Mouse (Mus musculus): ENCODE data around the gene Arhgef33.
"Not testable (repeated sequence)": the region's sequence is repeated elsewhere in the genome, so short reads cannot be mapped to it uniquely, and the experiment has no call there.

Arhgef33 gene

DNA sequence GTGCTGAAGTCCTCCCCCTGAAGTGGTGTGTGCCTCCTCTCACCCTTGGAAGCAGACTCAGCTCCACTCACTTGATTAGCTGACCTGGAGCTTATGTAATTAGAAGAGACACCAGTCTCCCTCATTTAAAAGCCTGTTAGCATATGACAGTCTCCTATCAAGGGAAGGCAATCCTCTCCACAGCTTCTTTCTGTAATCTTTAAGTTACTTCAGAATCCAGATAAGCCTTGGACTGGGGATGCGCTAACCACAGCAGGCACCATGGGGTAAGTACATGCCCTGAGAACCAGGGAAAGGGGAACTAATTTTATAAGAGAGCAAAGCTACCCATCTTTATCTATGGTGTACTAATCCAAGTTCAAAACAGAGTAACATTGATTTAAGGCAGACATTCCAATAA, at the start of gene Arhgef33:
Gene Arhgef33, plus strand, starts transcription at position 157 of the 400 bp plus-strand sequence.
- no peak for DNase-seq

DNA sequence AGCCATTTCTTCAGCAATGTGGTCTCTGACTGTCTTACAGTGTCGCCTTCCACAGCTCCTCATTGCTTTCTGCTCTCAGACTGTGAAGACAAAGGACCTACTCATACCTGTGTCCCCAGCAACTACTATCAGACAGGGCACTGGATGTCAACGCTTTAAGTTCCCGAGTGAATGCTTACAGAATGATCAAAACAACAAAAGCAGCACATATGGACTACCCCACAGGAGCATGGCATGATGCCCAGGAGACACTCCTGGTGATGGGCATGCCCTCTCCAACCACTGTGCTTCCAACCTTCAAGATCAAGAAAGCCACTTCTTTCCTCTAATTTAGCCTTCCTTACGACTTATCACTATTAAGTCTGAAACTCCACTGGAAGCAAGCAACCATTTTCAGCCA, 40.1 kb upstream of the Arhgef33 start:
- peak; percentile 40 to 60 for DNase-seq

DNA sequence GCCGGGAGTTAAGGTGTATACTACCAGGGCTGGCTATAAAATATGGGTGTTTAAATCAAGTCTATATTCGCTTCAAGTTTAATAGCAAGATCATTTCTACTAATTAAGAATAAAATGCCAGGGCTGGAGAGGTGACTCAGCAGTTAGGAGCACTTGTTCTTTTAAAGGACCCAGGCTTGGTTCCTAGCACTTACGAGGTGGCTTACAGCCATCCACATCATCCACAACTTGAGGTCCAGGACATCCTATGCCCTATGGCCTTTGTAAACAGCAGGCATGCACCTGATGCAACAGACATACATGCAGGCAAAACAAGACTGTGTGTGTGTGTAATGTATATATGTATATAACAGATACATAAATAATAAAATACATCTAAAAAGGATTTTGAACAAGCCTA, 39.1 kb upstream of the Arhgef33 start:
- no peak for DNase-seq

DNA sequence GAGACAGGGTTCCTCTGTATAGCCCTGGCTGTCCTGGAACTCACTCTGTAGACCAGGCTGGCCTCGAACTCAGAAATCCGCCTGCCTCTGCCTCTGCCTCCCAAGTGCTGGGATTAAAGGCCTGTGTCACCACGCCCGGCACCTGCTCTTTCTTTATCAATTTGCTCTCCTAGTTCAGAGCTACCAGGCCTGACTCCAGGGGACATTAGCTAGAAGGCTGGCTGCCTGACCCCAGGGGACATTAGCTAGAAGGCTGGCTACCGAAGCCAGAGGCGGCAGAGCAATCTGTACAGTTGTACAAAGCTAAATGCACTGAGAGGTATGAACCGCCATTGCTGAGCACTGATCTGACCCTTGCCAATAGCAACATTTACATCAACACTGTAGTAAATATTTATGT, 36.6 kb upstream of the Arhgef33 start:
- not testable (repeated sequence) for DNase-seq

DNA sequence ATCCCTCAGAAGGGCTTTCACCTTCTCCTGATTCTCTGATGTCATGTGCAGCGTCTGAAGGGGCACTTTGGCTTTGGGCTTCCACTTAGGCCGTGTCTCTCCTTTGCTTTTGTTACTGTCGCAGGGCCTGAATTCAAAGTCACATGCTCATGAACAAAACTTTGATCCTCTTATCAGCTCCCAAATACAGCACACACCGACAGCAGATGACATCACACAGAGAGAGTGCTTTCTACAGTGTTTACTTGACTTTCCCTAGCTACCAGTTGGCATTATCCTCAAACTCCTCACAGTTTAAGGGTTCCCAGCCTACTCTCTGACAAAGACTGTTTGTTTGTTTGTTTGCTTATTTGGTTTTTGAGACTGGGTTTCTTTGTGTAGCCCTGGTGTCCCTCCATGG, 29.0 kb upstream of the Arhgef33 start:
- DNase-seq: no peak

DNA sequence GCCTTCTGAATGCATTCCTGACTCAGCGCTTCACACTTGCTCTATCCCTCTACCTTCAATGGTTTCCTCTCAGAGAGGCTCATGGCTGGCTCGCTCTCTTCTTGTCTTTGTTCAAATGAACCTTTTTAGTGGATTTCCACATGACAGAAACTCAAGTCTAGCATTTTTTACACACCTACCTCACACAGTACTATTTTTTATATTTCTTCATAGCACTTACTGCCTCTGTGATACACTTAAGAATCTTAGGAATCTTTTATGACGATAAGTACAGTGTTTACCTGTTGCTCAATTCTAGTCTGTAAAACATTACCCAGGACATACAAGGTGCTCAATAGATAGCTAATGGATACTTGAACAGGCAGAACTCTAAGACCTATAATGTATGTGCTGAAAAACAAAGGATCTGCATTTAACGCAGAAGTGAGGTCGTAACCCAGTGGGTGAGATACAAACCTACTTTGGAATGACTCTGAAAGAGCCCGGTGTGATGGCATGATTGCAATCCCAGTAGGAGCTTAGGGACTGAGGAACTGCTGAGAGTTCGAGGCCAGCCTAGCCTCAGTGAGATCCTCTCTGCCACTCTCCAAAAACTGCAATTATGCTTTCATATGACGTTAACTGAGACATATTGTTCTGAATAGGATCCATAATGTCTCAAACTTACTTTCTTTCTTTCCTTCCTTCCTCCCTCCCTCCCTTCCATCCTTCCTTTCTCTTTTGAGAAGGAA, 27.7 kb upstream of the Arhgef33 start:
- DNase-seq: no peak

DNA sequence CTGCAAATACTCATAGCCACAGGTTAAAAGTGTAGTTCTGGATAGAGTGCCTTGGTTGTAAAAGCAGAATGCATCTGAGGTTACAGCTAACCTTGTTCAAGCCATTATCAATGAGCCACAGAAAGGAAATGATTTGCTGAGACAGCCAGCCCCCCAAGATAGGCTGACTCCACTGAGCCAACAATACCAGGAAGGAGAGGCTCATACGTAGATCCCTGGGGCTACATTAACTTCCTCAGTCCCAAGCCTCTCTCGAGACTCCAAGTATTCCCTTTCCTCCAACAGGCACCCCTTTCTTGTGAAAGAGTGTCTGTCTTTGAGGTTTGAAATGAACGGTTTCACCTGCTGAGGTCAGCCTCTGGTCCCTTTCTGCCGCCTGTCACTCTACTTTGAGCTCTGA, 22.8 kb upstream of the Arhgef33 start:
- DNase-seq: no peak

DNA sequence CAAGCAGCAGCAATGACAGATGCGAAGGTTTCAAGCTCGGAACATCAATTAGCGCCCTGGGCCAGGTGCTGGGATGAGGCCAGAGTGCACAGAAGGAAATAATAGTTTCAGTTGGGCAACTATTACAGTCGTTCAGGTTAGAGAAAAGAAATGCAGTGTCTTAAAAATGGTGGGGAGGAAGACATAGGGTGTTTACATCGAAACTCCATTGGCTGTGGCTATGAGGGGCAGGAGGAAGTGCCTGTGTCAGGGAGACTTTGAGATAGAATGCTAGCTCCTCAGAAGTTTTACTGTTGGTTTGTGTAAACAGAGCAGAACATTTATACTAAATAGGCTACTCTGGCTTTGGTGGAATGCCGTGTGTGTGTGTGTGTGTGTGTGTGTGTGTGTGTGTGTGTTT, 19.2 kb upstream of the Arhgef33 start:
- DNase-seq: no peak

DNA sequence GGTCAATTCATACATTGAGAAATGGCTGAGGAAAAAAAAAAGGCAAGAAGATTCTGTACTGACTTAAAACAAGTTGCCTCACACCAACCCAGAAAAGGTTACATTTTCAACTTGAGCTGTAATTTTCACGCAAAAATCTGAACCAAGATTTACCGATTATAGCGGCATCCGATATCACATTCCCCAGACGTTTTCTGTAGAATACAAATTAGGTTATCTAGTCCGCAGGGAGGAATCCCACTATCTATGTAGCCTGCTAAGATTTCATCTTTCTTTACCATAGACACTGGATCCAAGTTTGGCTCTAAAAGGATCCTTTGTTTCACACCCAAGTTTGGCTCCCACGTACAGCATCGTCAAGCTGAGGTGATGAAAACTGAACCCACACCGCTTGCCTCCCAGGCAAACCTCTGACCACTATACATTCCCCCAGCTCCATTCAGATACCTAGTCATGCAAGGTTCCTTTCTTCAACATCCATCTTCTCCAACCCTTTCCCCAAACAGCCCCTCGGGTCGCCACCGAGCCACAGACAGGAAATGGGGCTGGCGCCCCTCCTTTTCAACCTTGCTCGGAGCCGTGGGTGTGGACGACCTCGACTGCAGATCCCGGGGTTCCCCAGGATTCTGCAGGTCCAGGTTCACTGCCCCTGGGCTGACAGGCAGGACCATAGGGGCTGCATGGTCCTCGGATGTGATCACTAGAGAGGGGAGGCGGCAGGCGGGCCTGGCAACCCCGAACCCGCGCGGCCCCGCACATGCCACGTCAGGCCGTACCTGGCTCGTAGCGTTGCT, 17.7 kb upstream of the Arhgef33 start:
- DNase-seq: no peak

DNA sequence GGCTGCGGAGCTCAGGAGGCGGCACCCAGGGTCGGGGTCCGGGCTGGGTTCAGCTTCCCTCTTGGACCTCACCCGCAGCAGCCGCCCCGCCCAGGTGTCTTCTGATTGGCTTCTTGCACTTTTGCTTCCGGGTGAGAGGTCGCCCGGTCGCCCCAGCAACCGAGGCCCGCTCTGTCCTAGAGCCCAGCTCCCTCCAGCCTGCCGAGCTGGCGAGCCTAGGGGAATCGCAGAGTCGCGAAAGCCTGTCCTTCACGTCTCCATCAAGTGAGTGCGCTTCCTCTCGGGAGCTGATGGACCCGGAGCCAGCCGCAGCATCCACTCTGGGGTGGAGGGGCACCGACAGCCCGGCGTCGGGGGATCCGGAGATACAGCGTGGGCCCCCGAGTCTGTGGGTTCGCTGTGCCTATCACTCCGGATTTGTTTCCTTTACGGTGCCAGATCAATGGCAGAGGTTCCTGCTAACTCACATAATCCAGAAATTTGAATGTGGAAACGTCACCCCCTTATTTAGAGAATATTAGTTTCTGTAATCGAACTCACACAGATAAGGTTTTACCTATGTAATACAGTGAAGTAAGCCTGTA, 17.0 kb upstream of the Arhgef33 start, which contains the start of the genes Morn2 and Dhx57:
Gene Morn2, plus strand, starts transcription at position 130 of the 584 bp plus-strand sequence.
Gene Dhx57, minus strand, starts transcription at position 403 of the 584 bp plus-strand sequence.
- DNase-seq: peak; percentile 99 to 100

DNA sequence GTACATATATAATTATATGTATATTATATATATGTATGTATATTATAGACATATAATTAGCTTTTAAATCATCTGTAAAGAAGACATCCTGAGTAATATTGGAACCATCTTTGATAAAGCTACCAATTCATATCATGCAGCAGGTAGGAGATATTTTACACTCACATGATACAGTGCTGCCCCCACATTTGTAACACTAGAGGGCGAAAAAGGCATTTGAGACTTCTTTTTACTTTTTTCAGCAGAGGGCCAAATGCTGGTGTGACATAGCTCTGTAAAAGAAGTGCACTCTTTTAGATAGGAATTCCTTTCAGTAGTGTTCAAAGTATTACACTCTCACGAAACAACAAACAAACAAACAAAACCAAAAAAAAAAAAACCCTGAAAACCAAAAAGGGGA, 16.1 kb upstream of the Arhgef33 start:
- DNase-seq: peak; percentile 61 to 69

DNA sequence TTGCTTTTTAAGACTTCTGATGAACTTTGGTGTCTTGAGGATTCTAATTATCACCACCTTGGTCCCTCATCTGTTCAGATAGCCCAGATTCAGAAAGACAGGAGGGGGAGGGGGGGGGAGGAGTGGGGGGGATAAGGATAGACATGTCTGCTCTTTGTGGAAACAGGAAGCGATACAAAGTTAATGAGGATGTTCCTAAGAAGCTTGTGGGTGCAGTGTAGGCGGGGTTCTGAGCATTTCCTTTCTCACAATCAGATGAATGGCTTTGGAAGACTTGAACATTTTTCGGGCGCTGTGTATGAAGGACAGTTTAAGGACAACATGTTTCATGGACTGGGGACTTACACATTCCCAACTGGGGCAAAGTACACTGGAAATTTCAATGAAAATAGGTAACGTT, 11.9 kb upstream of the Arhgef33 start:
- no peak for DNase-seq

DNA sequence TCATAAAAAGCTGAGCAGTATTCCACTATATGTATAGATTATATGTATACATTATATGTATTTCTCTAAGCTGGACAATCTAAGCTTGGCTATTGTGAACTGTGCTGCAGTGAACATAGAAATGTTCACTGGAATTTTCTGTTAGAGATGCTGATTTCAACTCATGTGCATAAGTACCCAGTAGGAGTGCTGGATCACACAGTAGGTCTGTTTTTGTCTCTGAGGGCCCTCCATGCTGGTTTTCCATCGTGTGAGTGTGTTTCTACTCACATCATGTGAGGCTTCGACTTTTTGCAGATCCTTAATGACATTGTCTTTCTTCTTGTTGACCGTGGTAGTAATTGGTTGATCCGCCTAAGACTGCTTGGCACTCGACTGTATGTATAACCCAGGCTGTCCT, 8.4 kb upstream of the Arhgef33 start:
- no peak for DNase-seq

DNA sequence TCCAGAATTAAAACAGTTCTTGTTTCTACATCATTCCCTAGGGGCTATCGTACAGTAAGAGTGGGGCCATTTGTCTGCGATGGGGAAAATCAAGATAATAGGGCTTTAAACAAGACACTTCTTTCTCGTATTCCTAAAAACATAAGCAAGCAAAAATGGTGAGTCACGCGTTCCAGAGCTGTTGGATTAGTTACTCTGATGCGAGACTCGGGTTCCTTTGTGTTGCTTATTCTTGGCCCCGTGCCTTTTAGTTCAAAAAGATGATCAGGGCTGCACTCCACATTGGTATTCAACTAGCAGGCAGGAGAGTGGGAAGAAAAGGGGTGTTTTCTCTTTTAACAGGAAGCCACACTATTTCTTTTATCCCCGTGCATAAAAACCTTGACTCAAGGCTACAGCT, 4.6 kb downstream of the Arhgef33 start:
- no peak for DNase-seq

DNA sequence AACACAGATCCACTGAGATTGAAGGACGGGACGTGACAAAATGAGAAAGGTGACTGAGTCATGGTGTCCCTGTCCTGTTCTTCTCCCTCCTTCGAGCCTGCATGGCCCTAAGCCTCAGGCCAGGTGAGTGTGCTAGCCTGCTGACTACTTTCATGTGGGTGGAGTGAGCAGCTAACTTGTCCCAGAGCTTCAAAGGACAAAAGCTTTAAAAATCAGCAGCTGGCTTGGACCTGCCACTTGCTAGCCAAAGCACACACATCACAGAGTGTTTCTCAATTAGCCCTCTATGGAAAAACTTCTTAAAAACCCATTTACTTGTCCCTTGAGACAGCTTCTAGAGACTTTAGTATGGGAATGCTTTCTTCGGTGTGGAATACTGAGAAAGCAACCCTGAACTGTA, 5.2 kb downstream of the Arhgef33 start:
- no peak for DNase-seq

DNA sequence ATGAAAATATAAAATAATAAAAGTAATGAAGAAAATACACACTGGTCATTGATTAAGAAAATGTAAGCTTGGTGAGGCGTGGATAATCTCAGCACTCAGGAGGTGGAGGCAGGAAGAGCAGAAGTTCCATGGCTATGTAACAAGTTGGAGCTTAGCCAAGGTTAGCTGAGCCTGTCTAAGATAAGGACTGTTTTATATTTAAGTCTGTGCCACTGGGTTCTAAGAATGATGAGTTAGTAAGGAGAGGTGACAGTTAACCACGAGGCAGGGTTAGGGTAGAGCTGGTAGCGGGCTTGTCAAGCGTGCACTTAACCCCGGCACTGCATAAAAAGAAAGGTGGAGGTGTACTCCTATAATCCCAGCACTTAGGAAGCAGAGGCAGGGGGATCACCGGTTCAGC, 15.0 kb downstream of the Arhgef33 start:
- DNase-seq: no peak

DNA sequence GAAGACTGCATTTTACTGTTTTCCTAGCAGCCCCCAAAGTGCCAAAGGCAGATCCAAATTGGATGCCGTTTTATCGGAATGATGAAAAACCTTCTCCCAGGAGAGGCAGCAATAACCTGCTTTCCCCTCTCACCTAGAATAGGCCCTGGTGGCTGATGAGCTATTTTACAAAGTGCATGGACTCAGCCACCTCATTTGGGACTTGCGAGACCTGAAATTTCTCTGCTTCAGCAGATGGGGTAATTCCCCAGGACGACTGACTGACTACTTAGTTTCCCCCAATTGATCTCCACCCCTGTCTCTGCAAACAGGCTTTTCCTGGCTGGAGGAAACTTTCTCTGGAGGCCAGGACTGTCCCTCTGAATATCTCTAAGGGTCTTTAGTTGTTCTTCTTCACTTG, 15.8 kb downstream of the Arhgef33 start:
- no peak for DNase-seq

DNA sequence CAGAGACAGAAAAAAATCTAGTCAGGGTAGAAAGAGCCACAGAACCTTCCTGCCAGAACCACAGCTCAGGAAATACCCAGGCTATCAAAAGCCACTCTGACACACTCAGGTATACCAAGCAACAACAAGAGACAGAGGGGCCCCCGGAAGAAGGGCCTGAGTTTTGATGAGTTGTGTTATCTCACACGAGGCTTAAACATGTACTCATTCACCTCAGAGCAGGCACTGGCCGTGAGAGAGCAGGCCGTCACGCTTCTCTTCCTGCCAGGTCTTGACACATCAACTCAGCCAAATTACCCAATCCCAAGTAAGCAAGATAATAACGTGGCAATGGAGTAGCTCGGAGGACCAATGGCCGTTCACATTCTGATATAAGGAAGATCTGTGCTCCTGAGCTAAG, 16.5 kb downstream of the Arhgef33 start:
- no peak for DNase-seq

DNA sequence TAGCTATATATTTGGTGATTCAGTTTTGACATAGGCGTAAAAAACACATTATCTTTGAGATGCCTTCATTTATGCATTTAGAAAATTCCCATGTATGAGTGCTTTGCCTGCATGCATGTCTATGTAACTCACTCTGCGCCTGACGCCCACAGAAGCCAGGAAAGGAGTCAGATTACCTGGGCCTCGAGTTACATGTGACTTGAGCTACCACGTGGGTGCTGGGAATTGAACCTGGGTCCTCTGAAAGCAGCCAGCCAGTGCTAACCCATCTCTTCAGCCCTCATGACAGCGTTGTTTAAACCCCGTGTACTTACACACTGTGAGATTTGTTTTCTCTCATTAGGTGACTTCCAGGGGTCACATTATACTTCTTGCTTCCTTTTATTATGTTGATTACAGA, 17.3 kb downstream of the Arhgef33 start:
- DNase-seq: no peak

DNA sequence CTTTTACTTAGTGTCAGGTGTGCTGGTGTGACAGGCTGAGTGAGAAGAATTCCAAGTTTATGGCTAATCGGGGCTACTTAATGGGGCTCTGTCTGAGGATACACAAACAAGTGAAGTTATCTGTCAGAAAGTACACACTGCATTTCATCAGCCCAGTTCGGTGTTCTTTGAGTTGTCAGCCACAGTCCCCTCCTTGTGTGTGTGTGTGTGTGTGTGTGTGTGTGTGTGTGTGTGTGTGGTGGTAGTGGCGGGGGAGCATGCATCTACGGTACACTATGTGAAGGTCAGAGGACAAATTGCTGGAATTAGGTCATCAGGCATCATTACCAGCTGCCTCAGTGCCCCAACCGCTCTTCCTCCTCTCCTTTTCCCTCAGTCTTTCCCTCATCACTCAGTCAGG, 18.2 kb downstream of the Arhgef33 start:
- no peak for DNase-seq

DNA sequence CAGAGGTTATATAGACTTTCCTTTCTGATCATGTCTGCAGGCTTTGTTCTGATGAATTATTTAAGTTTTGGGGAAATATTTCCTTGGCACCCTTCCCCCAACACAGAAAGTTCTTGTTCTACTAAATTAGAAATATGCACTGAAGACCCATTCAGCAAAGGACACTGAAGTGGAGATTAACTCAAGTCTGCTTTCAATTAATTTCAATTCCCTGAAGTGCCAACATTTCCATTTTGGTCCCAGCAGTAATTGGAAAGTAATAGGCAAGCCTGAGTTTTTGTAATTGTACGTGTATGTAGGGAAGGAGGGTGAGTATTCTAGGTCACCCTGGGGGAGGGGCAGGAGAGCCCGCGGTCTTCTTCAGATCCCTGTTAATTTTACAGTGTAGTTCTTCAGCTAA, 19.2 kb downstream of the Arhgef33 start:
- no peak for DNase-seq

DNA sequence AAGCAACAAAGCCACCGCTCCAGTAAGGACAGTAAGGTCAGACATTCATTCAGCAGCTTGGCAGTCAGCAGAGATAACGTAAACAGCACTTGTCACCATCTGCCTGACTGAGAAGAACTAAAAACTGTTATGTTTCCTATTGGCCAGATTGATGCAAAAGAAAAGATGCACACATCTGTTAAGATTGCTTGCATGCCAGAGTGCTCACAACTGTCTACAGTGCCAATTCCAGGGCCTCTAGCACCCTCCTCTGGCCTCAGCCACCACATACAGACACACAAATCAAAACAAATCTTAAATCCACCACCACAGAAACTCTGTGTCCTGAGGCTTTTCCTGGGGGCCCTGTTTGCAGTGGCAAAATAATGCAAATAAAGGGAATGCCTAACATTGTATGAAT, 25.2 kb downstream of the Arhgef33 start:
- DNase-seq: no peak

DNA sequence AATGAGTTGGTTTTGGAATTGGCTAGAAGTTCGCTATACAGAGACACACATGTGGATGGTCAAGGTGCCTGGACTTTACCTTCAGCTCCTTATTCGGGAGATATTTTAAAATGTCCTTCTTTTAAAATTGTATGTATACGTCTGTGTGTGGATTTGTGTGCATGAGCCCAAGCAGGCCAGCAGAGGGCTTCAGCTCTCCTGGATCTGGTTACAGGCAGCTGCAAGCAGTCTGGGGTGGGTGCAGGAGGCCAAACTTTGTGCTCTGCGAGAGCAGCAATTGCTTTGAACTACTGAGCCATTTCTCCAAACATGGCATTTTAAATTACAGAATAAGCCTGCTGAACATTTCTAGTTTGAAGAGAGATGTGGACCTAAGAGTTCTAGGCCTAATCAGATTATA, 38.1 kb downstream of the Arhgef33 start:
- peak; percentile 7 to 16 for DNase-seq

DNA sequence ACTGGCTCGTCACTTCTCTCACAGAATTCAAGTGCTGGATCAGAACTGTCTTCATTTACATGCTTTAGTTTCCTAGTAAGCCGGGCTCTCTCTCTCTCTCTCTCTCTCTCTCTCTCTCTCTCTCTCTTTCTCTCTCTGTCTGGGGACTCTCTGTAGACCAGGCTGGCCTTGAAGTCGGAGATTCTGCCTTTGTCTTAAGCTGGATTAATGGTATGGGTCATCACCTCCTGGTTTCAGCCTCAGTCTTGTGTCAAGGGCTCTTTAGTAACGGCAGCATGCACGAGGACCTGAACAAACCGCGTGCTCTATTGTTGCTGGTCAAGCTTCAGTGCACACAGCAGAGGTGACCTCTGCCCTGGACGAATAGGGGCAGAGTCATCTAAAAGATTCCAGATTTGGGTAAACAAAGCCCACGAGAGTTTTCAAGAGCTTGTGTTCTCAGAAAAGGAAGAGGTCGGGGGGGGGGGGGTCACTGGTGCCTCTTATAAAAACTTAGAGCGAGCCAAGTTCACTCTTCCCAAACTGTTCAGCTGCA, 39.5 kb downstream of the Arhgef33 start:
- DNase-seq: no peak

Data from cerebellum, postnatal 10 days (tissue).